ENCODE assay signal across 8 mouse cellular contexts in genomic region chr12:91383516-91384264, GRCm38 (mm10). TPM values are rescaled to one million over a fixed set of nuclear protein-coding genes. Genes with fewer than 3 reads are reported as not detected.
DNase-seq lines count a peak whose midpoint lies in the region; ATAC-seq and TF ChIP-seq lines count a peak whose summit lies in the region.

No protein-coding gene starts in this region.

- no peaks in the 10 kb centered on the region for H3K9me3 ChIP-seq in MEL (replicated peaks; ENCODE audit: insufficient read depth, low read length)
- no peaks in the 10 kb centered on the region for H3K9me3 ChIP-seq in embryonic facial prominence, embryonic 10.5 days
- H3K9me3 ChIP-seq in hindbrain, embryonic 12.5 days (replicated peaks): no peaks in the 10 kb centered on the region
- H3K9me3 ChIP-seq in liver, embryonic 16.5 days (replicated peaks; ENCODE audit: control insufficient read depth, low read length): no peaks in the 10 kb centered on the region

- TF ChIP-seq RAD21 in MEL (IDR thresholded peaks at IDR 0.05; ENCODE audit: low read depth, low read length): no peak; the same call in 1 of the 2 replicates

- DNase-seq in layer of hippocampus, adult 11-12 months (ENCODE audit: low spot score): peak; percentile 3
- no peak for DNase-seq in layer of hippocampus, adult 8-10 months (ENCODE audit: low spot score in 2 of 2)
- peak; percentile 87 for DNase-seq in MEL (ENCODE audit: low read depth, low spot score)
- DNase-seq in embryonic facial prominence, embryonic 10.5 days (ENCODE audit: low spot score): no peak
- DNase-seq in gastrocnemius, adult 8-10 months (ENCODE audit: low spot score in 2 of 2): no peak

- H3K4me3 ChIP-seq in MEL (ENCODE audit: control insufficient read depth in 1 of 2, insufficient read depth in 1 of 2, low read depth in 2 of 2, low read length in 2 of 2): peak overlapping the region; percentile 56 to 78
- H3K4me3 ChIP-seq in embryonic facial prominence, embryonic 10.5 days: peak overlapping the region; percentile 68
- H3K4me3 ChIP-seq in hindbrain, embryonic 12.5 days: peak overlapping the region; percentile 60
- peak overlapping the region; percentile 72 for H3K4me3 ChIP-seq in liver, embryonic 16.5 days (ENCODE audit: low read depth, low read length)
- peak overlapping the region; percentile 96 for H3K4me3 ChIP-seq in small intestine, adult 2 months (ENCODE audit: low read depth, low read length)

- H3K27ac ChIP-seq in MEL (ENCODE audit: control insufficient read depth, low read depth, low read length): peak overlapping the region; percentile 80
- peak overlapping the region; percentile 82 for H3K27ac ChIP-seq in embryonic facial prominence, embryonic 10.5 days (replicated peaks)
- no peak overlapping the region for H3K27ac ChIP-seq in hindbrain, embryonic 12.5 days
- peak overlapping the region; percentile 80 for H3K27ac ChIP-seq in liver, embryonic 16.5 days (ENCODE audit: low read length)
- no peak overlapping the region for H3K27ac ChIP-seq in small intestine, adult 2 months (ENCODE audit: insufficient read depth, low read depth, low read length)

- H3K4me2 ChIP-seq in hindbrain, embryonic 12.5 days (replicated peaks): peak overlapping the region; percentile 93
- peak overlapping the region; percentile 70 for H3K4me2 ChIP-seq in liver, embryonic 16.5 days (ENCODE audit: low read depth, low read length)

- TF ChIP-seq EP300 in MEL (IDR thresholded peaks at IDR 0.05; ENCODE audit: low read depth in 1 of 2, low read length in 2 of 2): no peak; a peak in 1 of 4 replicates

- peak overlapping the region; percentile 77 for H3K9ac ChIP-seq in MEL (ENCODE audit: control insufficient read depth, low read depth, low read length, poor library complexity, severe bottlenecking)
- peak overlapping the region; percentile 59 for H3K9ac ChIP-seq in hindbrain, embryonic 12.5 days
- H3K9ac ChIP-seq in liver, embryonic 16.5 days (ENCODE audit: low read depth, low read length): peak overlapping the region; percentile 78

- peaks cover 2 to 13% of the 10 kb centered on the region in 2 experiments for H3K36me3 ChIP-seq in MEL (ENCODE audit: control insufficient read depth in 1 of 2, insufficient read depth in 2 of 2, low read length in 2 of 2)
- H3K36me3 ChIP-seq in embryonic facial prominence, embryonic 10.5 days (replicated peaks): no peaks in the 10 kb centered on the region
- H3K36me3 ChIP-seq in hindbrain, embryonic 12.5 days: no peaks in the 10 kb centered on the region
- peaks cover 4% of the 10 kb centered on the region; the same call in 1 of the 2 replicates for H3K36me3 ChIP-seq in liver, embryonic 16.5 days (ENCODE audit: control insufficient read depth, insufficient read depth)
- no peaks in the 10 kb centered on the region for H3K36me3 ChIP-seq in small intestine, adult 2 months (ENCODE audit: control insufficient read depth, insufficient read depth, low read length)

- peaks cover 12% of the 10 kb centered on the region for H3K79me2 ChIP-seq in MEL (ENCODE audit: control insufficient read depth, insufficient read depth, low read length, poor library complexity)

- H3K4me1 ChIP-seq in MEL (ENCODE audit: control insufficient read depth in 1 of 2, insufficient read depth in 2 of 2, low read length in 2 of 2): peaks cover 0 to 6% of the 10 kb centered on the region in 2 experiments; a peak in 2 of 4 replicates
- H3K4me1 ChIP-seq in embryonic facial prominence, embryonic 10.5 days: peaks cover 7% of the 10 kb centered on the region; the same call in 1 of the 2 replicates
- H3K4me1 ChIP-seq in hindbrain, embryonic 12.5 days: peaks cover 5% of the 10 kb centered on the region
- H3K4me1 ChIP-seq in liver, embryonic 16.5 days (ENCODE audit: control insufficient read depth, low read depth, low read length): peaks cover 9% of the 10 kb centered on the region
- peaks cover 3% of the 10 kb centered on the region for H3K4me1 ChIP-seq in small intestine, adult 2 months (ENCODE audit: control insufficient read depth, insufficient read depth, insufficient read length, low read length)

- WGBS in embryonic facial prominence, embryonic 10.5 days: 7% methylated on average over 22 of the region's 22 CpGs
- 9% methylated on average over 22 of the region's 22 CpGs for WGBS in hindbrain, embryonic 12.5 days
- under 1% methylated on average over 22 of the region's 22 CpGs for WGBS in liver, embryonic 16.5 days (ENCODE audit: insufficient replicate concordance)
- WGBS in small intestine, adult 2 months: under 1% methylated on average over 22 of the region's 22 CpGs

- peak; percentile 77 for ATAC-seq in hindbrain, embryonic 12.5 days (ENCODE audit: low FRiP score)
- ATAC-seq in liver, embryonic 16.5 days (ENCODE audit: low read depth): peak; percentile 48

- H3K27me3 ChIP-seq in MEL (ENCODE audit: control insufficient read depth in 1 of 2, insufficient read depth in 2 of 2, low read length in 2 of 2): no peaks in the 10 kb centered on the region
- H3K27me3 ChIP-seq in embryonic facial prominence, embryonic 10.5 days (replicated peaks; ENCODE audit: low read depth, poor library complexity, severe bottlenecking): no peaks in the 10 kb centered on the region
- no peaks in the 10 kb centered on the region for H3K27me3 ChIP-seq in hindbrain, embryonic 12.5 days
- no peaks in the 10 kb centered on the region for H3K27me3 ChIP-seq in liver, embryonic 16.5 days (ENCODE audit: control insufficient read depth, insufficient read depth, low read depth, low read length)
- H3K27me3 ChIP-seq in small intestine, adult 2 months (ENCODE audit: control insufficient read depth, insufficient read depth, low read length): no peaks in the 10 kb centered on the region

- peak in 1 of 3 experiments; percentile 1; a peak in 1 of 6 replicates for TF ChIP-seq CTCF in MEL (IDR thresholded peaks at IDR 0.05 in 2 of 3, conservative IDR thresholded peaks at IDR 0.05 in 1 of 3; ENCODE audit: control insufficient read depth in 1 of 3, insufficient read depth in 1 of 3, low read depth in 2 of 3, low read length in 3 of 3, poor library complexity in 1 of 3, severe bottlenecking in 1 of 3)
- no peak for TF ChIP-seq CTCF in small intestine, adult 2 months (IDR thresholded peaks at IDR 0.05; ENCODE audit: extremely low read depth, insufficient read length, insufficient replicate concordance, low read depth, low read length)

- no peak for TF ChIP-seq POLR2A in MEL (IDR thresholded peaks at IDR 0.05; ENCODE audit: control insufficient read depth in 1 of 2, insufficient read depth in 1 of 2, low read depth in 1 of 2, low read length in 2 of 2, poor library complexity in 1 of 2)
- TF ChIP-seq POLR2A in small intestine, adult 2 months (IDR thresholded peaks at IDR 0.05; ENCODE audit: low read depth, low read length): no peak

TF ChIP-seq in MEL, 35 proteins besides CTCF, POLR2A, EP300 and RAD21 (continues in another document):
- TF ChIP-seq MAX (IDR thresholded peaks at IDR 0.05; ENCODE audit: low read length): no peak
- TF ChIP-seq ZC3H11A (IDR thresholded peaks at IDR 0.05; ENCODE audit: low read depth, low read length): no peak
- TF ChIP-seq MYC (IDR thresholded peaks at IDR 0.05; ENCODE audit: low read depth, low read length): 0 out of 2 replicates have a peak, but pooled peaks have one; percentile 29
- no peak for TF ChIP-seq SMC3 (IDR thresholded peaks at IDR 0.05; ENCODE audit: low read depth, low read length)
- TF ChIP-seq HCFC1 (IDR thresholded peaks at IDR 0.05; ENCODE audit: low read depth, low read length): no peak
- TF ChIP-seq POLR2AphosphoS5 (IDR thresholded peaks at IDR 0.05; ENCODE audit: borderline replicate concordance, low read depth, low read length): no peak
- TF ChIP-seq GABPA (IDR thresholded peaks at IDR 0.05; ENCODE audit: low read depth, low read length): no peak
- TF ChIP-seq CHD2 (IDR thresholded peaks at IDR 0.05; ENCODE audit: low read length): no peak
- no peak for TF ChIP-seq POLR2AphosphoS2 (IDR thresholded peaks at IDR 0.05; ENCODE audit: low read length)
- TF ChIP-seq JUND (IDR thresholded peaks at IDR 0.05; ENCODE audit: low read depth, low read length): no peak
- no peak for TF ChIP-seq TBP (IDR thresholded peaks at IDR 0.05; ENCODE audit: low read depth, low read length)
- TF ChIP-seq ELF1 (IDR thresholded peaks at IDR 0.05; ENCODE audit: low read depth, low read length): no peak
- TF ChIP-seq UBTF (IDR thresholded peaks at IDR 0.05; ENCODE audit: borderline replicate concordance, insufficient read depth, low read depth, low read length): no peak
- TF ChIP-seq MAZ (IDR thresholded peaks at IDR 0.05; ENCODE audit: low read depth, low read length): 0 out of 2 replicates have a peak, but pooled peaks have one; percentile 49
- TF ChIP-seq CHD1 (IDR thresholded peaks at IDR 0.05; ENCODE audit: low read depth, low read length): 0 out of 2 replicates have a peak, but pooled peaks have one; percentile 47
- TF ChIP-seq ZNF384 (IDR thresholded peaks at IDR 0.05; ENCODE audit: low read depth, low read length): no peak
- no peak for TF ChIP-seq E2F4 (IDR thresholded peaks at IDR 0.05; ENCODE audit: borderline replicate concordance, low read depth, low read length)

RNA-seq across cellular contexts. Expression of gene Cep128, which starts 0.5 kb away (rescaled TPM):
- total RNA-seq in layer of hippocampus, adult 8-10 months (2022): 1 to 10 TPM; 4.9 to 8.1 (median 6.9) TPM
- total RNA-seq in MEL (2012; rRNA removed): 11.6 and 12.7 TPM in 2 replicates
- polyA plus RNA-seq in MEL (2012; ENCODE audit: insufficient read depth in 1 of 2, insufficient read length in 2 of 2, low read depth in 1 of 2, low replicate concordance in 2 of 2, missing spikeins in 1 of 2): 10 to 100 TPM; 23.3 to 40.1 TPM
- 10.5 and 11.8 TPM in 2 replicates for polyA plus RNA-seq in embryonic facial prominence, embryonic 10.5 days (2016; fragmentation: Nextera tagmentation; extraction: Ambion mirVana)
- 8.1 and 8.7 TPM in 2 replicates for polyA plus RNA-seq in hindbrain, embryonic 12.5 days (2016; fragmentation: Nextera tagmentation; extraction: Ambion mirVana)
- 8.9 and 10.2 TPM in 2 replicates for polyA plus RNA-seq in liver, embryonic 16.5 days (2015; fragmentation: Nextera tagmentation; extraction: Ambion mirVana)
- polyA plus RNA-seq in small intestine, adult 2 months (2012; rRNA removed): 0.37 and 0.95 TPM in 2 replicates
- total RNA-seq in gastrocnemius, adult 8-10 months (2022): 1 to 10 TPM in 2 of 4 experiments, under 1 TPM in 2; 0.51 to 1.1 (median 0.84) TPM

RNA-seq across cellular contexts. Expression of gene Tshr, which starts 0.7 kb away (rescaled TPM):
- under 1 TPM in 3 of 4 experiments, not detected in 1; 0.10 to 0.64 (median 0.49) TPM for total RNA-seq in layer of hippocampus, adult 8-10 months (2022)
- not detected in 2 replicates for total RNA-seq in MEL (2012; rRNA removed)
- not detected for polyA plus RNA-seq in MEL (2012; ENCODE audit: insufficient read depth in 1 of 2, insufficient read length in 2 of 2, low read depth in 1 of 2, low replicate concordance in 2 of 2, missing spikeins in 1 of 2)
- polyA plus RNA-seq in embryonic facial prominence, embryonic 10.5 days (2016; fragmentation: Nextera tagmentation; extraction: Ambion mirVana): 0.18 and 0.39 TPM in 2 replicates
- polyA plus RNA-seq in hindbrain, embryonic 12.5 days (2016; fragmentation: Nextera tagmentation; extraction: Ambion mirVana): 0.25 and 0.39 TPM in 2 replicates
- 0.07 and 0.09 TPM in 2 replicates for polyA plus RNA-seq in liver, embryonic 16.5 days (2015; fragmentation: Nextera tagmentation; extraction: Ambion mirVana)
- polyA plus RNA-seq in small intestine, adult 2 months (2012; rRNA removed): 0.42 TPM in 1 of 2 replicates, not detected in the other
- total RNA-seq in gastrocnemius, adult 8-10 months (2022): 1 to 10 TPM in 1 of 4 experiments, under 1 TPM in 3; 0.07 to 1.3 (median 0.50) TPM

Comparison
In these comparisons a context has a peak if more than half of its experiments do, and no peak if none do; other contexts are left out.
1. DNase-seq: peak in layer of hippocampus, adult 11-12 months (single experiment) and MEL (single experiment); none in layer of hippocampus, adult 8-10 months (0 of 2), embryonic facial prominence, embryonic 10.5 days (single experiment) and gastrocnemius, adult 8-10 months (0 of 2).
2. H3K27ac ChIP-seq: peak in MEL (single experiment), embryonic facial prominence, embryonic 10.5 days (single experiment) and liver, embryonic 16.5 days (single experiment); none in hindbrain, embryonic 12.5 days (single experiment) and small intestine, adult 2 months (single experiment).
3. Peak in every context shown above with its lines, with median percentiles within 50 percentile points of each other: H3K4me3 ChIP-seq and H3K9ac ChIP-seq.